Mouse (Mus musculus): ENCODE measurements around the gene Itgb4.

DNA sequence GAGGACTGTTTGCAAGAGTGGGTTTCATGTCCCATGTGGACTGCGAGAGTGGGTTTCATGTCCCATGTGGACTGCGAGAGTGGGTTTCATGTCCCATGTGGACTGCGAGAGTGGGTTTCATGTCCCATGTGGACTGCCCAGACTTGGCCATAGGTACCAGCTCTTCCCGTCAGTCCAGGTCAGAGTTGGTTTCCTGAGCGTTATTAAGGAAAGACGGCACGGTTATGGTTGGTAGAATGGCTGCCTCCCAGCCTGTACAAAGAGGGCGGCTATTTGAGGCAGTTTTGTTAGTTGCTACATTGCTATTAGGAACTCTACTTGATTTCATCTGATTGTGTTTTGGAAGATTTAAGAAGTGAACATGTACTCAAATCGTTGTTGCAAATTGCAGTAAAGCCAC lies 63.3 kb downstream of the Itgb4 start:
- TF ChIP-seq POLR2A (IDR thresholded peaks at IDR 0.05; ENCODE audit: low read depth, low read length) (no peak), CTCF (IDR thresholded peaks at IDR 0.05; ENCODE audit: extremely low read depth, insufficient read length, insufficient replicate concordance, low read depth, low read length) (no peak)
